Mouse (Mus musculus) embryonic fibroblast, embryonic 13.5 days (primary cell): ENCODE data around the gene Nptx1.

Experiments
- CTCF ChIP-seq: IDR thresholded peaks from 2 replicates; pipeline ENCODE4 v1.5.1; 2011; ENCODE audit warnings: mild to moderate bottlenecking, control low read depth, low read length, moderate library complexity, borderline replicate concordance; ENCODE audit not compliant: insufficient read depth
- POLR2A ChIP-seq: IDR thresholded peaks from 2 replicates; pipeline ENCODE4 v1.6.1; 2011; ENCODE audit warnings: low read depth, mild to moderate bottlenecking, control low read depth, low read length, moderate library complexity

- TF ChIP-seq CTCF (no peak), POLR2A (no peak)
These were observed 23.0 kb downstream of the Nptx1 start for GRCm38 (mm10) chr11:119524545-119524949.
